Mouse (Mus musculus): ENCODE measurements around the gene Tmem177.
A peak's percentile ranks its signal among the peaks of the same experiment; 100 is the strongest.

Tmem177 gene

DNA sequence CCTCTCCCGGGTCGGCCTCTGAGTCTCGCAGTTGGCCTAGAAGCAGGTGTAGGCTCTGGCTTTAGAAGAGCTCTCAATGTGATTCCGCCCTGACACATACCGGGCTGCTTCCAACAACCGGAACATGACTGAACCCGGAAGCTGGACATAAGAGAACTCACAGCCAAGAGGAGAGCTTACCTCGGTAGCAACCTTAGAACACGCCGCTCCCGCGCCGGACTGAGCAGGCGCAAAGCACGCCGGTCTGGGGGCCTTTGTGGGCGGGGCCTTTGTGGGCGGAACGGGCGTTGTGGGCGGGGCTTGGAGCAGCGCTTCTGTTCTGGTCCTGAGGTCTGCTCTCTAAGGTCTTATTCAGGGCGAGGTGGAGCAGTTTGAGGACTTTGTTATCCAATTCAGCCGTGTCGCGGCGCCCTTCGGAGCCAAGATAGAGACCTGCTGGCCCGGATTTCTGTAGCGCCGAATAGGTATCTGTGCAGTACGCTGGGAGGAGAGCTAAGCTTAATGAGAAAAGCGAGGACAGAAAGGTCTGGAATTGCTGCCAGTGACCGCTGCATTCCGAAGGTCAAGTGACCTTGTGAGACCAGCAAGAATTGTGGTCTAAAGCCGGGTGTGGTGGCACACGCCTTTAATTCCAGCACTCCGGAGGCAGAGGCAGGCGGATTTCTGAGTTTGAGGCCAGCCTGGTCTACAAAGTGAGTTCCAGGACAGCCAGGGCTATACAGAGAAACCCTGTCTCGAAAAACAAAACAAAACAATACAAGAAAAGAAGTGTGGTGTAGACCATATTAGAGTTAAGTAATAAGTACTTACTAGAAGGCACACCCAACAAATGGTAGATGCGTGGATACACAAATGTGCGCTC is at the start of gene Tmem177:
Gene Tmem177, minus strand, starts transcription at position 256 of the 862 bp plus-strand sequence.
- peak; percentile 98 for DNase-seq

DNA sequence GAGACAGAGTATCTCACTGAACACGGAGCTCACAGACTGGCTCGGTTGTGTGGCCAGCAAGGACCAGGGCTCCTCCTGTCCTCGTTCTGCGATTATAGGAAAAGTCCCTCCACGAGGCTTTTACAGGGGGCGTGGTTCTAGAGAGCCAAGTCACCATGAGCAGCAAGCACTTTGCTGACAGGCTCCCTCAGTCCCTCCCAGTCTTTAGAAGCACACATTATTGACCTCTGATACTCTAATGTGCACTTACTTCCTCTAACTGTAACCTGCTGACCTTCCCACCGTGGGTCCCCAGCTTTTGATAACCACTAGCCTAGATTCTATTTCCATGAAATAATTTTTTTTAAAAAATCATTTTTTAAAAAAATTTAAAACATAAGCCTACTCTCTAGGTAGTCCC is 46.9 kb upstream of the Tmem177 start:
- no peak for DNase-seq

DNA sequence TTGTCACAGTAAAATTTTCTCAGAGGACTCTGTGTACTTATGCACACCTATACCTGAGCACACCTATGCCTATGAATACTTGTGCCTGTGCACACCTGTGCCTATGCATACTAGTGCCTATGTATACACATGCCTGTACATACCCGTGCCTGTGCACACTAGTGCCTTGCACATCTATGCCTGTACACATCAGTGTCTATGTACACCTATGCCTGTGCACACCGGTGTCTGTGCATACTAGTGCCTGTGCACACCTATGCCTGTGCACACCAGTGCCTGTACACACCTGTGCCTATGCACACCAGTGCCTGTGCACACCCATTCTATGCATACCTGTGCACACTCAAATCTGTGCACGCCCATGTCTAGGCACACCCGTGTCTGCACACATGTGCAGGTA is 46.5 kb upstream of the Tmem177 start:
- DNase-seq = no peak

DNA sequence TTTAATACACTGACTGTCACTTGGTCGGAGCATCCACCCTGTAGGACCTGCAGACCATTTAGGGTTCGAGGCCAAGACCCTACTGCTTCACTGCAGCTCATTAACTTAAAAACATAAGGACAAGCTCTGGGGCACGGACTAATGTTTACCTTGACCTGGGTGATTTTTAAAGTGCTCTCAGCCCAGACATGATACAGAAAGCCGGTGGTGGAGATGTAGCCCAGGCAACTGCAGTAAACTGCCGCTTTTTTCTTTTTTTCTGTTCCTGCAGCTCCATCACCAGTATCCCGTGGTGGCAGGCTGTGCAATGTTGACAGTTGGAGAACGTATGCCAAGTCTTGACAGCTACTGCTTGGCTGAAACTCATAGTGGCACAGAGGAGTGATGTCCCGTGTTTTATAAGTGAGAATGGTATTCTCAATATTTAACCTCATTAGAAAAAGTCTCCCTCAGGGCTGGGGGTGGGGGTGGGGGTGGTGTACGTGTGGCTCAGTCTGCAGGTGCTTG is 44.8 kb upstream of the Tmem177 start:
- DNase-seq = no peak

DNA sequence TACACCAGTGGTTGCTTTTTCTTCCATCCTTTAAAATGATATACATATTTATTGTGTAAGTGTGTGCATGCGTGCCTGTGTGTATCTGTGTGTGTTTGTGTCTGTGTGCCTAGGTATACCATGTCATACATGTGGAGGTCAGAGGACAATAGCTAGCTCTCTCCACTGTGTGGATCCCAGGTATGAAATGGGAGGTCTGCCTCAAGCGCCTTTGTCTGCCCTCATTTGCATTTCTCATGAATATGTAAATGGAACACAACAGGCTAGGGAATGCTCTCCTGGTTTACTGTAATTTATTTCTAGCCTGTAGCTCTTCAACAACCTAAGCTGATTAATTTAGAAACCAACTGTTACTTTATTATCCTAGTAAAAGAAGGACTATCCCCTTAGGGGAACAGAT is 41.7 kb upstream of the Tmem177 start:
- no peak for DNase-seq

DNA sequence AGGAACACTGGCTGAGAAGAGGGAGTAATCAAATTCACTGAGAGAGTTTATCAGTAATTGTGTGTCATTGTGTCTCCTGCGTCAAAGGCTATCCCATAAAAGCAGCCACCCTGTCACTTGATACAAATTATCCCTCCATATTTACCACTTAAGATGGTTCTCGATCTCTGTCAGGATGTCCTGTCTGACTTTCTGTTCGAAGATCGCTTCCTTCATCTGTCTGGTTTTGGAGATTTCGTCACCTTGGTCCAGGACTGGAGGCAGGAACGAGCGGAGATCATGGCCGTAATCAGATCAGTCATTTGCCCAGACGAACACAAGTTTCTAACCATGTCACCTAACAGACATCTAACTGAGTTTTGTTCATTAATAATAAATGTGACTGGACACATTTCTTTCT is 40.4 kb upstream of the Tmem177 start:
- no peak for DNase-seq

DNA sequence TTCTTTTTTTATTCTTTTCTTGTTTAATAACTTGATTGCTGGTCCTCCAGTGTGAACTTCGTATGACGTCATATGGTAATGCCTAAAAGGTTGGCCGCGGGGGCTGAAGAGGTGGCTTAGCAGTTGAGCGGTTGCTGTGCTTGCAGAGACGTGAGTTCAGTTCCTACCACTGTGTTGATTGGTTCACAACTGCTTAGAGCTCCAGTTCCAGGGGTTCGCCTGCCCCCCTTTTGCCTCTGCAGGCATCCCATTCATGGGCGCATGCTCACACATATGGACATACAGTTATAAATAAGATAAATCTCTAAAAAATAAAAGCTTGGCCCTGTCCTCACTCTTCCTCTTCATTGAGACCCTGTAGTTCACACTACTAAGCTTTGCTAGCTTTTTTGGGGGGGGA is 37.1 kb upstream of the Tmem177 start:
- no peak for DNase-seq

DNA sequence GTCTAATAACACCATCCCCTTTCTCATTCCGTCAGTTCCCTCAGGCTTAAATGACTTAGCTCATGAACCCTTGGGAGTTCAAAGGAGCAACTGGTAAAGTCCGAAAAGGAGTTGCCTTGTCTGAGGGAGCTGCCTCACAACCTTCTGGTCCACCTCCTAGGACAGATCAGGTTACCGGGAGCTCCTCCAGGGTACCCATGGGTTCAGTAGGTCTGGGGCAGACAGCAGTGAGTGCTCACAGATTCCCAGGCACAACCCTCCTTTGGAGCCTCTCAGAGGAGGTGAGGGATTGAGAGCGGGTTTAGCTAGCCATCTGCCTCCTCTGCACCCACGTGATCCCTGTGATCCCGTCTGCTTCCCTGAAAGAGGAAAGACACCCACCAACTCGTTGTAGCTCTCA is 23.9 kb upstream of the Tmem177 start:
- no peak for DNase-seq

DNA sequence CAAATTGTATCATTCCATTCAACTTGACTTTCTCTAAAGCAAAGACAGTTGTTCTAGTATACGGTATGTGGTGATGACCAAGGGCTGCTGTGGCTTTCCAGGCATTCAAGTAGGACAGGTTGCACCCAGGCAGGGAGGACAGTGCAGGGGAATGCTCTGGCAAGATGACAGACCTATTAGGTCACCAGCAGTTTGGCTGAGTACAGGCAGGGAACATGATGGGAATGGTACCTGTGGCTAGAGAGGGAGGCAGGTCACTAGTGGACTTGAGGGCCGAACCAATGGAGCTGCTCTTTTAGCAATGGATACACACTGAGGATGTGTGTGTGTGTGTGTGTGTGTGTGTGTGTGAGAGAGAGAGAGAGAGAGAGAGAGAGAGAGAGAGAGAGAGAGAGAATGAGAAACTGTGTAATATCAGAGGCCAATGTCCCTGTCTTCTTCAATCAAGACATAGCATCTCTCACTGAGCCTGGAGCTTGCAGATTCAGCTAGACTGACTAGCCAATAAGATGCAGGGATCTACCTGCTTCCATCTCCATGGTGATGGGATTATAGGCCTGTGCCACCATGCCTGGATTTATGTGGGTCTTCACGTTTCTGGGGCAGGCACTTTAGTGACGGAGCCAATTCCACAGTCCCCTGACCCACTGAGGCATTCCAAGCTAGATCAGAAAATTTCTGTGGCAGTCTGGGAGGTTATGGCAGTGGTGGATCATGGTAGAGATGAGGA is 18.6 kb upstream of the Tmem177 start:
- no peak for DNase-seq

DNA sequence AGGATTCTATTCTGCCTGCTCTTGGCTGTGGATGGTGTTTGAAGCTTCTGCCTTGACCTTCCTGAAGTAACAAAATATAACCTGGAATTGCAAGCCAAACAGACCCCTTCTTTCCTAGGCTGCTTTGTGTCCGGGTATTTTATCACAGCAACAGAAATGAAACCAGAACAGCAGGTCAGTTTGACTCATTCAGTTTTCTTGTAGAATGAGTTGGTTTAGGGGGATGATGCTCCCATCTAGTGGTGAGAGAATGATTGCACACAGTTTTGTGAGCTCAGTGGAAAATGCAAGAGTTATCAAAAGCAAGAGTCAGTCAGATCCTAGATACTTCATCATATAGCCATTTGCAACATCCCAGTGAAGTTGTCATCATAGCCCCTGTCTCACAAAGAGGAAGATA is 16.7 kb upstream of the Tmem177 start:
- DNase-seq = peak; percentile 43

DNA sequence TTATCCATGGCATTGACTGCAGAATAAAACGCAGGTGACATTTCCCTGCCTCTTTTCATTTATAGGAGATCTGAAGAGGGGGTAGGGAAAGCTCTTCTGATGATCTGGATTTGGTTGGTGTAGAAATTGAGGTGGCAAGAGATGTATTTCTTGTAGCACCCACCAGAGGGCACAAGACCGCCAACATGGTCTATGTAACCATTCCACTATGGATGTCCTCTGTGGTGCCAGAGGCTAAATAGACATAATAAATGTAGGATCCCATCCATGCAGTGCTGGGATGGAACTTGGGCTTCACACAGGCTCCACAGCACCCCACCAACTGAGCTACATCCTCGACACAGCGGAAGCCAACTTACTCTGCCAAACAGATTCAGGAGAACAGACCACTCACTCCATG is 6.3 kb upstream of the Tmem177 start:
- peak; percentile 33 for DNase-seq

DNA sequence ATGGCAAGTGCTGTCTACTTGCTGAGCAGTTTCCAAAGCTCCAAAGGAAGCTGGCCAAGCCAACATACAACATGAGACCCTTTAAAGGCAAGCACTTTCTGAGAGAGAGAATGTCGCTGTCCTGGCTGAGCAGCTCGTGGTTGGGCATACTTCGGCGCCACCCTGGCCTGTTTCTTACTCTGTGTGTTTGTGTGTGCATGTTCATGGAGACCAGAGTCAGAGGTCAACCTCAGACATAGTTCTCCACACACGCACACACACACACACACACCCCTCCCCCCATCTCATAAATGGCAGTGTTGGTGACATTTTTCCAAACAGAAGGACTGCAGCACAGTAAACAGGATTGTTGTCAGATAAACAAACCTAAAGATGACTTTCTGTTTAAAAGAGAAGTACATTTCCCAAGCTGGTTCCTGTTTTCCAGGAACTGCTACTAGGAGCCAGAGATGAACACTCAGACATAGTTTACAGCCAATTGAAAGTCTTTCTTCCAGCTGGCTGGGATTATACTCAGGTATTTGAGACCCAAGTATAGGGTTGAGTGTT is 3.9 kb upstream of the Tmem177 start:
- no peak for DNase-seq

DNA sequence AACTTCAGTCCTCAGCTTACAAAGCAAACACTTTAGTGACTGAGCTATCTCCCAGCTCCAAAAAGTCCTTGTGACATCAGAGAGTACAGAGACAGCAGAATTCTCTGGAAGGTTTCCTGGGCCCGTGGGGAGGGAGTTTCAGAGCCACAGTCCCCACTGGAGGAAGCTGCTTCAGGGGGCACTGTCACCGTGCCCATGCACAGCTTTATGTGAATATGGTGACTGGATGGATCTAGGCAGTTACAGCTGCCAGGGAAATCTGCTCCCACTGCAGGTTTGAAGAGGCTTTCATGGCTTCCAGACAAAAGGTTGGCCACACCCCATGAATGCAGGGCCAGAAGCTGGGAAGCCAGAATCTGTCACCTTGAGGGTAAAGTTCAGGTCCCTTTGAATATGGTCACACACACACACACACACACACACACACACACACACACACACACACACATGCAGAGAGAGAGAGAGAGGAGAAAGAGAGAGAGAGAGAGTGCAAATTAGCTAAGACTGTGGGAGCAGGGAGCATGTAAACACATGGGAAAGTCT is 5.7 kb downstream of the Tmem177 start:
- DNase-seq = peak; percentile 15

DNA sequence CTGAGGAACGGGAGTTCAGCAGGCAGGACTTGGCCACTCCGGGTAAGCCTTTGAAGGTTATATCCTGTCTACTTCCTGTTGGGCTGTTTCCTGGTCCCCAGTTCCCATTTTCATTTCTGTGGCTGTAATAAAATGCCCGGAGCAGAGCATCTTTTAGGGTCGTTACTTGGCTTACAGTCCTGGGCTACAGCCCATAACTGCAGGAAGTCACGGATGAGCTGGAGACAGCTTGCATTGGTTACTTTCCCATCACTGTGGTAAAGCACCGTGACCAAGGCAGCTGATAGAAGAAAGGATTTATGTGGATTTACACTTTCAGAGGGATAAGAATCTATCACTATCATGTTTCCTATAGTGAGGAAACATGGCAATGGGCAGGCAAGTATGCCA is 9.8 kb downstream of the Tmem177 start:
- DNase-seq = no peak

DNA sequence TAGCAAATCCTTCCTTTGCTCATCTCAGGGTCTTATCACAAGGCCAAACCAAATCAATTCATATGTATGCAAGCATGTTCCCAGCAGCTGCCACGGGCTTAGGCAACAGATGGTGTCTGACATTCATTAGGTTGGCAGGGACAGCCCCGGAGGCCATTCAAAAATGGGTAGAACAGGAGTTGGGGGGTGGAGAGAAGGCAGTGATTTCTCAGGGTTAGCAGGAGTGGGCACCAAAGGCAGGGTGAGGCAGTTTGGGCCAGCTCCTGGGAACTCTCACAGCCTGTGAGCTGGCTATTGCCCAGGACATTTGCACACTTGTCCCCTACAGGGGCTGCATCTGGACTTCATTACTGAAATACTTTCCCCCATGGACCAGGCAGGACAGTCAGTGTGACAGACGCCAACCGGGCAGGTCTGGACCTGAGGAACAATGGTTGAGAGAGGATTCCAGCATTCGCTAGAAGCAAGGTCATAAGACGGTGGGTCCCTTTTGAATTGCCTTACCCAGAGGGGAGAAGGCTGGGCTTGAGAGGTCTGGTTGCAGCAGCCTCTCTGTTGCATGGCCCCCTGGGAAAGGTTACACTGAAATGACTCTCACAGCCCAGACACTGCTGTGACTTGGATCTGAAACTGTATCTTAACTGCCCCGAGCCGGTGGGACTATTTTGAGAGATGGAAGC is 10.3 kb downstream of the Tmem177 start:
- no peak for DNase-seq

DNA sequence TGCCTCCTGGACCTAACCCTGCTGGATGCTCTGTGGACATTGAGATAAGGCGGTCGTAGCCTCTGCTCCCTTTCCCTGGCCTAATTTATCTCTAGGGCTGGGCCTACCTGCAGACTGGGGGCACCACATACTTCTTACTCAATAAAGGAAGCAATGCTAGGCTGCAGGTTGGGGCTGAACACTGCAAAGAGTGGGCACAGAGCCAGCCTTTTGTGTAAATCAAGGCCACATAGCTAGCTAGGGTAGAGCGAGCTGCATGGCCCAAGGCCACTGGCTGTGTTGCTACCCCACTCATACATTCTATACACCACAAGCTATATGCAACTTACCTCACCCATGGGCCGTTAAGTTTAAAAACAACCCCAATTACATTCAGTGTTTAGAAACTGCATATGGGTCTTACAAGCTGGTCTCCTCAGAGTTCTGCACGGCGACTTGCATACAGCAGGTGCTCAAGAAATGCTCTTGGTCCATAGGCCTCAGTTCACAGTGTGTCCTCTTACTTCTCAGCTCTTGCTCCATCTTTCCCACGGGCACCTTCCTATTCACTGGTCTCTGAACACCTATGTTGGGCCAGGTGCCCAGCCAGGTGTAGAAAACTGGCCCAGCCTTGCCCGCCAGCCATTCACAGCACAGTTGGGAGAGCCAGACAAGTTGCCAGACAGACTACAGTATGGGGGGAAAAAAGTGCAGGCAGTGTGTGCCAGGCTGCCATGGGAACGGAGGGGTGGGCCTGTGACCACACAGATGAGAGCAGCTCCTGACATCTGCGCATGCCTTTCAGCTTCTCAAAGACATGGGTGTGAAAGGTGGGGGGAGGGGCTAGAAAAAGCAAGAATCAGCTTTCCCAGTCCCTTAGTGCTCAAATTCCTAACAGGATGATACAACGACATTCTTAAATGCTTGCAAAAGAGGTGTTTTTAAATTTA is 13.5 kb downstream of the Tmem177 start:
- DNase-seq = peak; percentile 30

DNA sequence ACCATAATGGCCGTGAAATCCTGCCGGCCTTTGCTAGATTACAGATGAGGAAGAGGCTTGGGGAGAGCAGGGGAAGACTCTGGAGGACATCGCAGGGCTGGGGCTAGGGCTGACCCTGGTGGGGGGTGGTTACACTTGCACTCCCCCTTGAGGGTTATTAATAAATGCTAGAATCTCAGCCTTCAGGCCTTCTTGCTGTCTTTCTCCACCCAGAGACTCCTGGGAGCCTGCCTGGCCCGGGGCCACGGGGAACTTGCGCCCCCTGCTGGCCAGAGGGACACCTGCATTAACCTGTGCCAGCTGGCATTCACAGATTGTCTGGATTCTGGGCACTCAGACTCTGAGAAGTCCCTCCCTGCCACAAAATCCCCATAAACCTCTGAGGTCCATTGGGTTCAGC is 18.1 kb downstream of the Tmem177 start:
- peak; percentile 76 for DNase-seq

DNA sequence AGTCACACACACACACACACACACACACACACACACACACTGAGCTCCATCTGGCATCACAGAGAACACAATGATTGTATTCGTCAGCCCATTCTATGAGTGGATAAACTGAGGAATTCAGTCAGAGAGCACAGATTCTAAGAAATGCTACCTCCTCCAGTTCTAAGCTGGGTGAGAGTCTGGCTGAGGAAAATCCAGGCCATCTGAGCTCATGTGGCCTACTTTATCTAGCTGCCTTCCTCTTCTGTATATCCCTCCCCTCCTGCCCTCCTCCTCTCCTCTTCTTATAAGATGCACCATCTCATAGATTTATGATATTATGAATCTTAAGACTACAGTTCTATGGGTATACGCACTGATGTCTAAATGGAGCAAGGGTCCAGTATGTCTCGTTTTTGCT is 19.4 kb downstream of the Tmem177 start:
- no peak for DNase-seq

DNA sequence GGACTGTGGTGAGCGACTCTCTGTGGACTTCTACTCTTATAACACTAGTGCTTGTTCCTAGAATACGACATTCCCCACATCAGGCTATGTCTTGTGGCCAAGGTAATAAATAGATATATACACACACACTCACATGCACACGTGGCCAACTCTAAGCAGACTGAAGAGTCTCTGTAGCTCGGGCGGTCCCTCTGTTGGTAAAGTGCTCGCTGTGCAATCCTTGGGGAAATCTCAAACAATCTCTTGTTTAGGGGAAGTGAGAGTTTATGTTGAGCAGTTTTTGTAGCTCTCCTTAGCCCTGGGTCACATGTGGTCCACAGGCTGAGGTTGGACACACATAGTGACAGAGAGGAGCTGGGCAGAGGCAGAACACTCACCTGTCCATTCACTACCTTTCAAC is 20.1 kb downstream of the Tmem177 start:
- no peak for DNase-seq

DNA sequence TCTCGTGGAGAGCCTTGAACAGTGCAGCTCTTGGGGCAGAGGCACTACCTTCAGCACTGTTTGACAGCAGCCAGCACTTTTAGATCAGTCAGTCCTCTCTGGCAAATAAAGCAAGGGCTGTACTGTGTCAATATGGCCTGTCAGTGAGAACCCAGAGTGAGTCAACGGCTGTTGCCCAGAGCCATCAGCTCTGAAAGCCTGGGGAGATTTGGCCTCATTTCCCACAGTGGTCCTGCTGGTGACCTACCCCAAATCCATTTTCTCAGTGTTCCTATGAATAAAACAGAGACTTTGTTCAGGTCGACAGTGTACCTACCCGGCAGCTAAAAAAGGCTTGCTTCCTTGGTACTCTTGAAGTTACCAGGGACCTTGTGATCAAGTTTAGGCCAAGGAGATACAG is 21.1 kb downstream of the Tmem177 start:
- no peak for DNase-seq

DNA sequence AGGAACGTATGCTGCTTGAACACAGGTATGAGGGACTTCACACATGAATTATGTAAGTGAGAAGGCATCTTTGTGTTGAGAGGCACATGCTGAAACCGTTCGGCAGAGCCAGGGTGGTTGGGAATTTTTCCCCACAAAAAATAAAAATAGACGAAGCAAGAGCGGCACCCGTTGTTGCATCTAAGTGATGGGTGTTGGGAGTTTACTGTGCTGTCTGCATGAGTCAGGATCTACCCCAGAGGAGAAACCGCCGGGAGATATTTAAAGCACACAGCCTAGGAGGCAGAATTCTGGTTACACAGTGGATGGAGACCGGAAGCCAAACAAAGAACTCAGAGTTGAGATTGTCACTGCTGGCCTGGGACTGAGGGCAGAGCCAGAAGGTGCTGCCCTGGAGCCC is 21.9 kb downstream of the Tmem177 start:
- DNase-seq = no peak

DNA sequence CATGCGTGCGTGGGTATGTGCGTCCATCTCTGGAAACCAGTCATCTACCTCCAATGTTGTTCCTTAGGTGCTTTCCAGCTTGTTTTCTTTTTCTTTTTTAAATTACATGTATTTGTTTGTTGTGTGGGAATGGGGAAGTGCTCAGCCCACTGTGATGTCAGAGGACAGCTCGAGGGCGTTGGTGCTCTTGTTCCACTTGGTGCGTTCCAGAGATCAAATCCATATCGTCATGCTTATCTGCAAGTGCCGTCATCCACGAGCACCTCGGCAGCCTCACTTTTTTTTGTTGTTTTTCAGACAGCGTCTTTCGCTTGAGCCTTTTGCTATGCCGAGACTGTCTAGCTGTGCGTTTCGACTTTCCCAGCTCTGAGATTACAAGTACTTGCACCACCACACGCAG is 23.7 kb downstream of the Tmem177 start:
- no peak for DNase-seq

Data from kidney, adult 9 months (tissue).